Mouse (Mus musculus) right cerebral cortex, postnatal 25 days (tissue): ENCODE data around the gene Coro1c.

Experiments
- DNase-seq: peaks from one replicate; pipeline ENCODE4 v3.0.0; 2022

Gene Coro1c

DNA sequence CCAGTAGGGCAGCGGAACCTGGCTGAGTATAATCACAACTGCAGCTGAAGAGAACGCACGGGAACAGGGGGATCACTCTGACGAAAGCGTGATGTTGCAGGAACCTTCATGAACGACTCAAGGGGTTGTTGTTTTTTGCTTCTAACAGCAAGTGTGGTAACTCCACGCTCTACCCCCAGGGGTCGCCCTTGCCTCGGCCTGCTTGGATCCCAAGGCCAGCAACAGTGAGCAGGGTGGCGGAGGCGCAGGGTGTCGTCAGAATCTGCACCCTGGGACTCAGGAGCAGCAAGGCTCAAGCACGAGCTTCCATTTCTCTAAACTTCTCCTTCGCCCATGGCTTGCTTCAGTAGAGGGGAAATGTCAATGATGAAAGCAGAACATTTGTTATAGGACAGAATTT is 54.1 kb downstream of the Coro1c start:
- peak; percentile 77 for DNase-seq

DNA sequence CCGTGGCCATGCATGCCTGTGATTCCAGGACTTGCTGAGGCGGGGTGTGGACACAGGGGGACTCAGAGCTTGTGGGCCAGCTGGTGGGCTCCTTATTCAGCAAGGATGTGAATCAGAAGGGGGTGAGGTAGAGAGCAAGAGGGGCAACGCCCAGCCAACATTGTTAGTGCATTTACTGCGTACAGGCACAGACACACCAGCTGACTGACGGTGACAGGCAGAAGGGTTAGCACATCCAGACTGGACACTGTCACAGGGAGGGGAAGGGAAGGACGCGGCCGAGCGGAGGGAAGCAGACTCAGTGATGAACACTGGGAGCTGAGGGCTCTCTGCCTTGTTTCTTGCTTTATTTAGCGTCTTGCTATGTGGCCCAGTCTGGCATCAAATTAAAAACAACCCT is 55.0 kb downstream of the Coro1c start:
- DNase-seq, result no peak

DNA sequence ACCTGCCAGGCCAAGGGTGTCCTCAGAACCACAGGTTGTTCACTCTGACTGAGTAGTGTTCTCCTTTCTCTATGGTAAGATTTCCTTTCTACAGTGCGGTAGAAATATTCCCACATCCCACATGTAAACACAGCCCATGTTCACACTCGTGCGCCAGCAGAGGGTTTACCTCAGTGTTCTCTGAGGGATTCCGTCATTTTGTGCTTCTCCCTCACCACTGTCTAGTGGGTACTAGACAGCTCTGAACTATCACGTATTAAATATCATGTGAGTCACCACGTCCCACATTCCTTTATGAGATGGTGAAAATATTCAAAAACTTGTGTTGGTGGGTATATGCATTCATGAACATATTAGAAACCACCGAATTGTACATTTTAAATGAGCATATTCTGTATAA is 56.1 kb downstream of the Coro1c start:
- DNase-seq, result no peak

DNA sequence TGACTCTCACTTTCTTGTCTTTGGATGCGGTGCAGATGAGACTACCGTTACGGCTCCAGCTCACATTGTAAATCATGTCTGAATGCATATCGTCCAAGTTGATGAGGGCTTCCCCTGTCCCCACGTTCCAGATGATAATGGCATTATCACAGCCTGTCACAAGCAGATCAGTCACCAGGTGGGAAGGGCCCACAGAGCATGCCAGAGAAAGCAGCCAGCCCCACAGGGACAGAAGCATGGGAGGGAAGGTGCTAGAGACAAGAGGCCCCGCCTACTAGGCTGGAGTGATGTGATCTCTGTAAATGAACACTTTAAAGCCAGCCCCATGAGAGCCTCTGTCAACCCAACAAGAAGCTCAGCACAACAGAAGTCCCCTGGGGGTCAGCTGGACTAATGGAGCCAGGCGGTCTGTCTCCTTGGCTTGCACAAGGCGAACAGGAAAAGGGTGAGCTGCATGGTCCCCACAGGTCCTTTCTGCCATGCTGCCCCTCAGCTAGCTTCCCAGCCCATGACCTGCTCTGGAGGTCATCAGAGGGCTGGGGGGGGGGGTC is 57.8 kb downstream of the Coro1c start:
- DNase-seq, result no peak

DNA sequence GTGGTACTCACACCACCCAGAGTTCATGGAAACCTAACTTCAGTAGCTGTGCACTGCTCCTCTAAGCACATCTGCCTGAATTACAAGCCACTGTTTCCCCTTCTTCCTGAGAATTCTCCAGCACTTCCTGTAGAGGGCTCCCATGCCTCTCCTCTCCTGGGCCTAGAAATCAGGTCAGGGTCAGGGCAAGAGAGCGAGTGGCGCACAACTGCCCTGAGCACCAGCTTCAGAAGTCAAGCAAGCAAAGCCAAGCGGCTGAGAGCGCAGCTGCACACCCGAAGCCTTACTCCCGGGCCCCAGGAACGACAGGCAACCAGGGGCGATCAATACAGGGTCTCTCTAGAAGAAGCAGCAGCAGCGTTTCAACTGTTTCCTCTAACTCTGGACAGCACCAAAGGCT is 60.9 kb downstream of the Coro1c start:
- DNase-seq, result no peak

DNA sequence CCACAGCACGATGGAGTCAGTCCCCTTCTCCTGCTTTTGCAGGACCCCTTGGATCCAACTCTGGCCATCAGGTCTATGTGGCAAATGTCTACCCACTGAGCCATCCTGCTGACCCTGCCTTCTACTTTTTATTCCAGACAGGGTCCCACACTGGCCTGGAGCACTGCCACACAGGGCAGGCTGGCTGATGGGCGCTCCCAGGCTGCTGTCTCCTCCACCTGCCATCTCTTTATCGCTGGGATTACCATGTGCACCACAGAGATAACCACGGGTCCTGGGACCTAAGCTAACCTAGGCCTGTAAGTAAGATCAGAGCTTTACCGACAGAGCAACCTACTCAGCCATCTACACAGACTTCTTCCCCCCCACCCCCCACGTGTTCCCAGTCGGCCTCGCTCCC is 61.9 kb downstream of the Coro1c start:
- DNase-seq, result no peak

DNA sequence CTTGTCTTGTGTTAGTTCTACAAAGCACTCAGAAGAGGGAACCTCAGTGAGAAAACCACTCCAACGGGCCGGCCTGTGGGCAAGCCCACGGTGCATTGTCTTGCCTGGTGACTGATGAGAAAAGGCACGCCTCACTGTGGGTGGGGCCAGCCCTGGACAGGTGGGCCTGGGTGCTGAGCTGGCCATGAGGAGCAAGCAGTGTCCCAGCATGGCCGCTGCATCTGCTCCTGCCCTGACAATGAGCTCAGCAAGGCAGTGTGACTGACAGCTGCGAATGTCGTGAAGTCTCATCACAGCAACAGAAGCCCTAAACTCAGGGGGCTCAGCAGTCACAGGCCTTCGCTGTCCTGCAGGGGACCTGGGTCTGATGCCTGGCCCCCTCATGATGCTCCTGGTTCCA is 62.9 kb downstream of the Coro1c start:
- no peak for DNase-seq

DNA sequence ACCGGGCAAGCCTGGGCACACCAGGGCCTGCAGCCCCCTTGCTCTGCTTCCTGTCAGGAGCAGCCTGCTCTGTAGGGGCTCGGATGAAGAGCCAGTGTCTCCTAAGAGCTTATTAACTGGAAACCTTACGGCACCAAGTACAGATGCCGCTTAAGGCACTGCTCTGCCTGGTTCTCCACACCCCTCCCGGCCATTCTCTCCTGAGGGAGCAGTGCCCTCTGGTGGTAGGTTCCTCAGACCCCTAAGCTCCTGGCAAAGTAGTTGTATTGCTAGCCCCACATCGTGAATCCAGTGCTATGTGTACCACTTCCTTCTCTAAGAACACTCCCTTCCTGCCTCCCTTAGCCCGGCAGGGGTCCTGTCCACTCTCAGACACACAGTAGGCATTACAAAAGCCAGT is 63.8 kb downstream of the Coro1c start:
- peak; percentile 74 for DNase-seq

DNA sequence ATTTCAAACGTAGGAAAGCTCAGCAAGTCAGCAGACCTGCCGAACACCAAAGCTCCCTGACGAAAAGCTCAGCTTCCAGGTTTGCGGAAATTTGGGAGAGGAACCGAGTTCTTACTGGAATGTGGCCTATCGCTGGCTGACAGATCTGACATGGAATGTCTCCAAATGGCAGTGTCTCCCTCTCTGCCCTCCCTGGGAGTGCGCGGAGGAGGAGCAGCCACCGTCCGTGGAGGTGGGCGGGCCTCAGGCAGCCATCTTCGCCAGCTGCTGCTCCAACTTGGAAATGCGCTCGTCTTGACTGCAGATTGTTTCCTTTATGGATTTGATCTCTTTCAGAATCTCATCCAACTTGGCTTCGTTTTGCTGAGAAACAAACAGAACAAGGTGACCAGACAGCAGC is 64.5 kb downstream of the Coro1c start:
- DNase-seq, result no peak

DNA sequence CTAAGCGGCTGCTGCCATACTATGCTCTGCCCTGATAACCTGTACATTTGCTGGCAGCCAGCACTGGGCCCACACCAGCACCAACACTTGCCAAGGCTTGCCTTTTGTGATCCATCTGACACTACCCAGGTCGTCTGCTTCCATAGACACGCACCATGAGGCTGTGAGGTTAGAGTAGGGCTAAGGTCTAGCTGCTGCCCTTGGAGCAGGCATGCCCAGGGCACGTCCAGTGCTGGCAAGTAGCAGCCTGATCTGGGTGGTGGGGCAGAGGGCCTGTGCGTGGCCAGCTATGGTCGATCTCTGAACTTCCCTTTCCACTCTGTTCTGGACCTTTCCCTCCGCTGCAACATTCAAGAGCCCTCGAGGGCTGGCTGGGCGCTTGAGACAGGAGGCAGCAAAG is 65.7 kb downstream of the Coro1c start:
- no peak for DNase-seq

DNA sequence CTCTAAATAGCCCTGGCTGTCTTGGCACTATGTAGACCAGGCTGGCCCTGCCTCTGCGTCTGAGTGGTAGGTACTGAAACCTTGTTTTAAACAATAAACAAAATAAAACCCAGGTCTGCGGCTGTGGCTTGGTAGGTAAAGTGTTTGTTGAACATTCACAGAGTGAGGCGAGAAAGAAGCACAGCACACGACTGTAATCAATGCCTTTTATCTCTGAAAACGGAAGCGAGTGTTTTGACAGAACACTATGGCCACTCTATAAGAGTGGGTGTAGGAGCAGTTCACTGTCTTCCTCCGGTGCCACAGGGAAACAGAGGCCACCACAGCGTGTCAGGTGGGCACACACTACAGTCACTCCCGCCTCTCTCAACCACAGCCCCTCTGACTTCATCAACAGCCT is 66.3 kb downstream of the Coro1c start:
- no peak for DNase-seq

DNA sequence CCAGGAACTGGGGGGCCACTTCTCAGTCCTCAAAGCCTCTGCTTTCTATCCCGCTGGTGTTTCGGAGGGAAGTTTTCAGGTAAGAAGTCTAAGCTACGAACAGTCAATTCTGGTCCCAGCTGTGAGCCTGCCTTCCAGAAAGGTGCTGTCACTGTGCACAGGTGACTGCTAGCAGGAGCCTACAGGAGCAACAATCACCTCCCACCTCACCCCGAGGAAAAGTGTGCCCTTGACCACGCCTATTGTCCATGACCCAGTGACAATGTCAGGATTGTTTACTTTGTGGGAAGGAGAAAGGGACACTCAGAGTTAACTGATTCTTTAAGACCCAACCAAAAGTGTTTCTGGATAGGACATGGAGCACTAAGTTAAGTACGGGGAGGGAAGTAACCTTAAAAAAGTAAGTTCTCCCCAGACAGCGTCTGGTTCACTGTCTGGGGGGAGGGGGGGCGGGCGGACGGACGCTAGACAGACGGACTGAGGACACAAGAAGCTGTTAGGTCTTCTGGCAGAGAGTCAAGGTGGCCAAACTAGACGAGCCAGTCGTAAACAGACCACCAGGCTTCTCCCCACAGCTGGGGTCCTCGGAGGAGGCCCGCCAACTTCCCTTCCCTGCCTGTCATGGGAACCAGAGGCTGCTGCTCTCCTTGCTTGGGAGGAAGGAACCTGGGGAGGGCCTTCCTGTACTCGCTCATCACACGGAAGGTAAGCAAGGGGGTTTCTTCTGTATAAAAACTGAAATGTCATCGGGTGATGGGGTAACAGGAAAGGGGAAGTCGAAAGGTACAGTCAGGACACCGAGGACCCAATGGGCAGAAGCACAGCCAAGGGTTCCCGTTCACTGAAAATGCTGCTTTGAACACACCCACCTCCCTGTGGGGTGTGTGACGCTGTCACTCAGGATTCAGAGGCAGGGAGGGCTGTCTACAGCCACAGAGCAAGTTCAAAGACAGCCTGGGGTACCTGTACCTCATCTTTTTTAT is 67.0 kb downstream of the Coro1c start:
- DNase-seq, result no peak

DNA sequence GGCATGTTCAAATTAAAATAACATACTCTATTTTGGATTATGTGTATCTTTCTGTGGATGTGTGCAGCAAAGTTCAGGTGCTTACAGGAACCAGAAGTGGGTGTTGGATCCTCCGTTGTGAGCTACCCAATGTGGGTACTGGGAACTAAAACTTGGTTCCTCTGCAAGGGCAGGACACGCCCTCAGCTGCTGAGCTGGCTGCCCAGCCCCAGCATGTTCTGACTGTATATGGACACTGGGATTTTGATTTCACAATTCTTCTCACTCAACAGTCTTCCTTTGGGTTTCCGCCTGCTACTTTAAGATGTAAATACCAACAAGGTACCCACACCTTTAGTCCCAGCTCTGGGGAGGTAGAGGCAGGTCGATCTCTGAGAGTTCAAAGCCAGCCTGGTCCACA is 68.1 kb downstream of the Coro1c start:
- DNase-seq, result no peak

DNA sequence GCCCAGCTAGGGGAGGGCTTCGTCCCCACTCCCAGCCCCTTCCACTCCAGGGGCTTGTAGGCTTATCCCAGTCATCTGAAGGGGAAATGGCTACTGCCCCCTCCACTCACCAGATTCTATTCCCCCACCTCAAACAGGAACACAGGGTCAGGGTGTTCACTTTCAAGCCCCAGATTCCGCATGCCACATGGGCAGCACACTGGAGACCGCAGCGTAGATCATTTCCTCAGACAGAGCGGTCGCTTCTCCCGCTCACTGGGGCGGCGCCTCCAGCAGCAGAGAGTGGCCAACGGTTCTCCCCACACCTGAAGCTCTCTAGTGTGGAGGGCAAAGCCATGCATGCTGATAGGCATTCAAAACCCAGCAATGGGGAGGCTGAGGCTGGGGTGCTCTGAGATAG is 71.6 kb downstream of the Coro1c start:
- no peak for DNase-seq

DNA sequence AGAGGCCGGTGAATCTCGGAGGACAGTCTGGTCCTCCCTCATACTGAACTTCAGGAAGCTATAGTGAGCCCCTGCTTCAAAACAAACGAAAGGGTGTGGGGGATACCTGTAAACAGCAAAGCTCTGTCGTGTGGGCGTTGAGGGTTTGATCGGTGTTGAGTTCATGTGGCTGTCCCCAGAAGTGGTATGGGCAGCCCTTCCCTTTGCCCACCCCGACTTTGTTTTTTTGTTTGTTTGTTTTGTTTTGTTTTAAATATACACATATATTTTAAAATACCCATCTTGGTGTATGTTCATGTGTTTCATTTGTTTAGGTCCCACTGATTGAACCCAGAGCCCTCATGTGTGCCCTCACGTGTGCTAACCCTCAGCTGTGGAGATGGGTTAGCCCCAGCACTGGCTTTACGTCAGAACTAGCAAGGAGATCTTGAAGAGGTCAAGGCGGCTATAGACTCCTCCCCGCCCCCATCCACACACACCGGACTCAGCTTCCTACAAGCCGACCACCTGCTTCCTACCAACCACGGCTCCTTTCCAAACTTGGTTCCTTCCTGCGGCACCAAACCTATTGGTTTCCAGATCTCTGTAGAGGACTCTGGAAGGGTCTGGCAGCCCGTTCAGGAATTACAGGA is 75.1 kb downstream of the Coro1c start:
- DNase-seq, result no peak

DNA sequence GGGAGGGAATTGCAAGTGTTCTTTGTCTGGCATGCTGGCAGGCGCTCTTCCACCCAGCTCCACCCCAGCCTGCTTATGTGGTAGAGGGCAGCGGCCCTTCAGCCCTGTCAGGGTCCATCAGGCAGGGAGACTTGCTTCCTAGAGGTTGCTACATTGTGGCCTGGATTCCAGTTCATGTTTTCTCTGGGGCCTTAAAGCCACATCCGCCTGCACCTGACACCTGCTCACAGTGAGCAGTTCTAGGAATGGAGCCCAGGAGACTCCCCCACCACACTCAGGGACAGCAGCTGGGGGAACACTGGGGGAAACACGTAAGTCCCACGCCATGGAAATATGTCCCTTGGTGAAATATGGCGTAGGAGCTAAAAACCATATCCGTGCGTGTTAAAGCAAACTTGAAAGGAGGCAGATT is 76.1 kb downstream of the Coro1c start, which contains the start of gene Selplg:
Selplg (minus strand) TSS at position 155 of the 412 bp plus-strand sequence.
- peak; percentile 48 for DNase-seq

DNA sequence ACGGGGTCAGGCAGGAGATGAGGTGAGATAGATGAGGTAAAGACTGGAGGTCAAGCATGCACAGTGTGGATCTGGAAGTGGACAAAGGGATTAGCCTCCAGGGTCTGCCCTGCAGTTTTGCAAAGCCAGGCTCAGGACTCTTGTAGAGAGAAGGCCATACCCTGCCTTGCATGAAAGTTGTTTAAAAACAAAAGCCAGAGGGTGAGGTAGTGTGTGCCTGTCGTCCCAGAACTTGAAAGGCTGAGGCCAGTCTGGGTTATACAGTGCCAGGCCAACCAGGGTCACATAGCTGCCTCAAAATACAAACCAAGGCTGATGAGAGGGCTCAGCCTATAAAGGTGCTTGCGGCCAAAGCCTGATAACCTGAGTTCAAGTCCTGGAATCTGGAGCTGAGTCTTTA is 76.8 kb downstream of the Coro1c start:
- DNase-seq, result no peak

DNA sequence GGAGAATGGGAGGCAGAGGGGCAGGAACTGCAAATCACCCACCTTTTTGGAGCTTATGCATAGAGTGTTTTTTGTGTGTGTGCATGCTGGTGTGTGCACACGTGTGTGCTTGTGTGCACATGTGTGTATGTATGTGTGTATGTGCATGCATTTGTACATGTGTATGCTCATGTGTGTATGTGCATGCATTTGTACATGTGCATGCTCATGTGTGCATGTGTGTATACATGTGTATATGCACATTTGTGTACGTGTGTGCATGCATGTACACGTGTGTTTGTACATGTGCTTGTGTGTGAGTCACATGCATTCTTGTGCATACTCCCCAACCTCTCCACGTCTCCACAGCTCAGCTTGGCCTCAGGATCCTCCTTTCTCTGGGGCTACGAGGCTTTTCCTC is 77.8 kb downstream of the Coro1c start:
- no peak for DNase-seq

DNA sequence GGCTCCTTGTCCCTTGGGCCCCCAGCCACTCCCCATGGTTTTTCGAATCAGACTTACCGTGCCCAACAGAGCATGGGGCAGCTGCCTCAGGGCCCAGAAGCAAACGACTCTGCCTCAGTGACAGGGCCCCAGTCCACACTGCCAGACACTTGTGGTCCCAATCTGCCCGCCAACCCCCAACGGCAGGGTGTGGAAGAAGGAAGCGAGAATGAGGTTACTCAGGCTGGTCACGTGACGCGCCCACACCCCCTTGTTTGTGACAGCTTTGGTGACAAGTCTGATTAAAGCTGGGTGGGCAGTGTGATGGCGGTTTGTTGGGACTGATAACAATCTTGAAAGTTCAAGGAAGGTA is 78.3 kb downstream of the Coro1c start:
- DNase-seq, result no peak

DNA sequence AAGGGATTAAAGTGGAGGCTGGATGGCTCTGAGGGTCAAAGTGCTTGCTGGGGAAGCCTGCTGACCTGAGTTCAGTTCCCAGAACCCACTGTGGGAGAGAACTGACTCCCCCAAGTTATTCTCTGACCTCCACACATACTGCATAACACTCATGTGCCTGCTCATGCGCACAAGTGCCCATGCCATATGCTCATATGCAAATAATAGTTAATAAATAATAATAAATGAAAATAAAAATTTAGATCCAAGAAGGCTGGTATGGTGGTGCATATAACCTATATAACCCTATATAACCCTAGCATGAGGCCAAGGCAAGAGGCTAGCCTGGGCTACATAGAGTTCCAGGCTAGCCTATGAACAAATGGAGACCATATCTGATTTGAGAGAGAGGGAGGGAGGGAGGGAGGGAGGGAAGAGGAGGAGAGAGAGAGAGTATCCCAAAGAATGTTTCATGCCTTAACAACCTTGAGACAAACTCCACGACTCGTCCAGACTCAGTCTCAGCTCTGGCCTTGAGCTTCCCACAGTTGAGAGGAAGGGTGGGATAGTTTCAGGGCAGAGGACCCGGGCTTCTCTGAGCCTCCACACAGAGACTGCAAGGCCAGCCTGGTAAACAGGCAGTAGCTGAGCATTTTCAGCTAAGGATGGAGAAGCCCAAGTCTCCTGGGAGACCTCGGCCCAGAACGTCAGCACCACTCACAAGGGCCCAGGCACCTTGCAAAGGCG is 78.8 kb downstream of the Coro1c start:
- DNase-seq, result no peak

DNA sequence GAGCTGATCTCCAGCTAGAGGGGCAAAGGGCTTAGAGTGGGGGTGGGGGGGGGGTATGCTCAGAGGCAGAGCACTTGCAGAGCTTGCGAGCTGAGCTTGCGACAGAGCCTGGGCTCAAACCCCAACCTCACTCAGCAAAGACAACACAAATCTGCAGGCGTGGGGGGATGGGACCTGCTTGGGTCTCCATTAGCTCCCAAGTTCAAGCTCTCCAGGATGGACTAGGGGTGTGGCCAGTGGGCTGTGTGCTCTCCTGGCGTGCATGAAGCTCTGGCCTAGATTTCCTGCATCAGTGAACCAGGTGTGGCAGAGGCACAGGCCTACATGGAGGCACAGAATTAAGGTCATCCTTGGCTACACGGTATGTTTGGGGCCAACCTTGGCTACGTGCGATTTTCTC is 80.1 kb downstream of the Coro1c start:
- DNase-seq, result no peak

DNA sequence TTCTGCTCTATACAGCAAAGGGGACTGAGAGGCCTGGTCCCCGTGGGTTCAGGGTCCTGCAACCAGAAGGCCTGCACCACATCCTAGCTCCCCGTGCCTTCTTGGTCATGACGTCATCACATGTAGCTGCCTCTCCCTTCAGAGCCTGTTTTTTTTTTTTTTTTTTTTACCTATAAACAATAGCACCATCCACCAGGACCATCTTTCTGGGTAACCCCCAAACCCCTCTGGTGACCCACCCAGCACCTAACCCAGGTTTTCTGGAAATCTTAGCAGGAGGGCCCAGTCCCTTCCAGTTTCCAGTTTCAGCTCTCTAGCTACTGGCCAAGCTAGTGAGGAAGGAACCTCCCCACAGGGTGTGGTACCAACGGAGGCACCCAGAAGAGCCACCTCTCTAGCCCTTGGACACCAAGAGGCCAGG is 80.6 kb downstream of the Coro1c start:
- DNase-seq, result no peak

DNA sequence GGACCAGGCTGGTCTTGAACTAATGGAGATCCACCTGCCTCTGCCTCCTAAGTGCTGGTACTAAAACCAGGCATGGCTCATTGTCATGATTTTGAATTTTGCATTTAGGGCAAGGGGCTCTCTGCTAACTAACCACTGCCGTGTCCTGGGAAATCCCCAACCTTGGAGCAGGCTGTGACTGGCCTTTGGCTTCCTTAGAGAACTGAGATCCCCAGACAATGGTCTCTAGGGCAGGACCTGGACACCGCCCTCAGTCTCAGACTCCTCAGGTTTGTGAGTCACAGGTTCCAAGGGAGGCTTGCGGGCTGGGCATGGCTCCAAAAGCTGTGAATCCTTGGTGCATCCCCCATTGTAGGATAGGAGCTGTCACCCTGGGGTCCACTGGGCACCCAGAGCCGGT is 81.9 kb downstream of the Coro1c start:
- DNase-seq, result no peak

DNA sequence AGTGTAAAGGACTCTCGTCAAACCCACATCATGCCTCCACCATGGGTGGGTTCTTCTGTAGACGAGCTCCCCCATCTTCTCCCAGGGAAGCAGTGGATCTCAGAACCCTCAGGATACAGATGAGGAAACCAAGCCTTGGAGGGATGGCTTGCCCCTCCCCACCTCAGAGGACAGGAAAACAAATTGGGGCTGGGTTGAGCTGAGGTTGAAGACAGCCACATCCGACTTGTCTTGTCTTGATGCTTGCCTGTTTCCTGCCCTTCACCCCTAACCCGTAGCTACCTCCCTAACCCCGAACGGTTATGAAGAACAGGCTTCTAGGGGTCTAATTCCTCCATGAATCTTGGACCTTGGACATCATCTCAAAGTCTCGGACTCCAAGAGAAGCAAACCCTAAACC is 83.0 kb downstream of the Coro1c start:
- DNase-seq, result no peak
